Mouse (Mus musculus) layer of hippocampus, adult 11-12 months (tissue): ENCODE data around the gene Kif1a.
"Not testable (repeated sequence)": the region's sequence is repeated elsewhere in the genome, so short reads cannot be mapped to it uniquely, and the experiment has no call there.

Source experiments
- DNase-seq: peaks from one replicate; pipeline ENCODE4 v3.0.0; 2022; ENCODE audit warnings: low spot score

The Kif1a gene

GRCm38 (mm10) chr1:93020602-93021001 is 81.1 kb downstream of the Kif1a start:
- no peak for DNase-seq

DNA sequence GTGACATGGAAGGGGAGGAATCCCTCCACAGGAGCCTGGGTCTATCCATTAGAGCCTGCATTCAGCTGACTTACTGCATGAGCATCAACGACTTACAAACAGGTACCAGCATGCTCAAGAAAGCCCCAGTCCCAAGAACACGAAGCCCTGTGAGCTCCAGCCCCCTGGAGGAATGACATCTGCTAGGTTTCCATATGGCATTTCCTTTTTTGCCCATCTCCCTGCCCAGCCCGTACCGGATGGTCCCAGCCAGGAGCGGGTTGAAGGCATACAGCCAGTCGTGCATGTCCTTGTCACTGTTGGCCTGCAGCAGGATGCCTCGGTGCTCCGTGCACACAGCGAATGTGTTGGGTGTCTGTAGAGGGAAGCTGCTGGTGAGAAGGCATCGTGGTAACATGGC is 83.0 kb downstream of the Kif1a start:
- DNase-seq, result no peak

DNA sequence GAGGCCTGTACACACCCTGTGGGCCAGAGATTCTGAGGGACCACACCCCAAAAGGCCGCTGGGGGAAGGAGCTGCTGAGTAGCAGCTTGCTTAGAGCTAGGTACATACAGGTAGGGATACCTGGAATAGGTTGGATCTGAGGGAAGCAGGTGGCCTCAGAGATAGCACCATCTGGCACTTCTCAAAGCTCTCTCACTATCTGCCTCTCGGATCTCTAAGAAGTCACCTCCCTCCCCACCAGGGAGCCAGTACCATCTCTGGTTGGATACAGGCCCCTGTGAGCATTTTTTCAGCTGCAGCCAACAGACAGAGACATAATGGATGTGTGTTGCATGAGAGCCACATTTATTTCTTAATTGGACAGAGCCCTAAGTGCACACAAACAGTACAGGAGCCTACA is 86.6 kb downstream of the Kif1a start:
- no peak for DNase-seq

- DNase-seq, result peak; percentile 85
Measured at GRCm38 (mm10) chr1:93014460-93014859, 87.3 kb downstream of the Kif1a start.

GRCm38 (mm10) chr1:93013367-93013766 is 88.4 kb downstream of the Kif1a start:
- no peak for DNase-seq

GRCm38 (mm10) chr1:93012103-93012585 is 89.6 kb downstream of the Kif1a start:
- no peak for DNase-seq

DNA sequence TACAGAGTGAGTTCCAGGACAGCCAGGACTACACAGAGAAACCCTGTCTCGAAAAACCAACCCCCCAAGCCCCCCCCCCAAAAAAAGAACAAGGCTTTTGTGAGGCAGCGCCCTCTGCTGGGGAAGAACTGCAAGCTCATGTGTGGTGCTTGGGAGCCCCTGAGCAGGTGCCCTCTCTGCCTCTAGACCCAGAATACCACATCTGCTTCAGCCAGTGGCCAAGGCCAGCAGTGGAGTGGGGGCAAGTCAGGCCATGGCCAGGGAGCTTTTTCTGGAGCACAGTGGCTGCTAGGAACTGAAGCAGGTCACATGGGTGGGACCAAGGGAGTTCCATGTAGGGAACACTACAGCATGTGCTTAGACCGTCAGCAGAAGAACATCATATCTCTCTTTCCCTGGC is 91.0 kb downstream of the Kif1a start:
- DNase-seq, result no peak

DNA sequence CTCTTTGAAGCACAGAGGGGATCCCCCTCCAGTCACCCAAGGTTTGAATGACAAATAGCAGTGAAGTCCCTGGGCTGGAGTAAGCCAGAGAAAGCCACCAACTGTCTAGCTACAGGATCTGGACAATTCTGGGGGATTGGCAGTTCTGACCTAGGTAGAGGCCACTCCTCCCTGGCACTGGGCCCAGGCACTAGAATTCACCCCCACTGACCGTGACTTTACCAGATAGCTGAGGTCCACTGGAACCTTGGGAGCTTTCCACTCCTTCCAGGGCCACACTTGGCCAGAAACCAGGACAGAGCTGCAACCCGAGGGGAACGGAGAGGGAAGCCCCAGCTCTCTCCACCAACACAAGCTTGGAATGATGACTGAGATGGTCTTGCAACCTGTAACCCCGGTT is 92.6 kb downstream of the Kif1a start:
- DNase-seq, result no peak

- DNase-seq, result no peak
Measured at GRCm38 (mm10) chr1:93006061-93006460, 95.7 kb downstream of the Kif1a start, which contains the start of gene Aqp12. Gene Aqp12, plus strand, starts transcription at chr1:93006334.

DNA sequence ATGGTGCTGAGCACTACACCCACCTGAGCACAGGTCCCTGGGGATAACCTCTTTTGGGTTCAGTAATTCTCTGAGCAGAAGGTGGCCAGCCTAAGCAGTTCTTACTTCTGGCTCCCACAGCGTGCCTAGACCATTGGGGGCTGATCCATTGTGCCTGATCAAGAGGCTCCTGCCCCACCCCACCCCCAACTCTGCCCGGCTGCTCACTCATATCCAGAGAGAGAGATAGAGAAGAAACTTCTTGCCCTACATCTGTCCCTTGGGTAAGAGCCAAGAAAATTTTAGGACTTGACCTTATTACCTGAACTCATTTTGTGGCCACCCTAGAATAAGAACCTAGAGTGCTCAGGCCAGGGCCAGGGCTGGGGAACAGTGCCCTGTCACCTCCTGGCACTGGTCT is 108.9 kb downstream of the Kif1a start:
- DNase-seq, result no peak

- no peak for DNase-seq
Measured at GRCm38 (mm10) chr1:92992214-92992855, 109.4 kb downstream of the Kif1a start.

DNA sequence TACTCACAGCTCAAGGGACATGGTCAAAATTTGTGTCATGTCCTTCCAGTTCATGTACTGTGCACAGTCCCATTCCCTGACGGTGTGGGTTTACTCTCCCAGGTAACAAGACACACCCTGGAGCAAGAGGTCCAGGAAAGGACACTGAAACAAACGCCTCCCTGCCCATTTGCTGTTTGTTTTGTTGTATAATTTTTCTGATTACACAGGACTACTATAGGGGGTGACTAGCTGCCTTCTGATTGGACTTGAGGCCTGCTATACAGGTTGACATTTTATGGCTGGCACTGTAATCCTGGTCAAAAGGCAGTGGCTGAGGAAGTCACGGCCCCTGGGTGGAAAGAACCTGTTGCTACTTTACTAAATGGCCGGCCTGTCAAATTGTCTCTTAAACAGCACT is 111.9 kb downstream of the Kif1a start:
- no peak for DNase-seq

GRCm38 (mm10) chr1:92988894-92989293 is 112.9 kb downstream of the Kif1a start:
- DNase-seq, result no peak

DNA sequence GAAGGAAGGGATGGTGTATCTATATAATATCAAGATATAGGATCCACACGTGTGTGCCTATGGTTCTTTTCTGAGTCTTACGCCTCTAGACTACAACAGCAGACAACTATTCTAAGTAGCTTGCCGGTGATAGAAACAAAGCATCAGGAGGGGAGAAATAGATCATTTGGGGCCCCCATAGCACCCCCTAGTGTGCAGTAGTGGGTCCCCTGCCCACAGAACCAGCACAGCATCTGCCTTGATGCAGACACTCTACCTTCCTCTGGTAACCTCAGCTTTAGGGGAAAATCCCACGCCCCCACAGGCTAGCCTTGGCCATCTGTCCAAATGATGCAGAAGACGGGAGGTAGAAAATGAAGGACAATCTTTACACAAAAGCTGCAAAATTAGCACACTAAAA is 116.8 kb downstream of the Kif1a start:
- DNase-seq, result no peak

DNA sequence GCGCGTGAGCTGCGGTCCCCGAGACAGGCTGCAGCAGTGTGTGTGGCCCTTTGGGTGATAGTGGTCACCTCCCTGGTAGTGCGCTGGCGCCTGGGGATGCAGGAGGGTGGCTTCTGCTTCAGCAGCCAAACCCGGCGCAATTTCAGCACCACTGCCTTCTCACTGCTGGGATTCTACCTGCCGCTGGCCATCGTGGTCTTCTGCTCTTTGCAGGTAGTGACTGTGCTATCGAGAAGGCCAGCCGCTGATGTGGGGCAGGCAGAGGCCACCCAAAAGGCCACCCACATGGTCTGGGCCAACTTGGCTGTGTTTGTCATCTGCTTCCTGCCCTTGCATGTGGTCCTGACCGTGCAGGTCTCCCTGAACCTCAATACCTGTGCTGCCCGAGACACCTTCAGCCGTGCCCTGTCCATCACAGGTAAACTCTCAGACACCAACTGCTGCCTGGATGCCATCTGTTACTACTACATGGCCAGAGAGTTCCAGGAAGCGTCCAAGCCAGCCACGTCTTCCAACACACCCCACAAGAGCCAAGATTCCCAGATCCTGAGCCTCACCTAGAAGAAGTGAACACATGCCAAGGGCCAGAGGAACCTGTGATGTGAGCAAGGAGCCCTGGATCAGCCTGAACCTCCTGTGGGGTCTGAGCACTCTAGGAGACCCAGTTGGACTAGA is 118.7 kb downstream of the Kif1a start:
- no peak for DNase-seq

- no peak for DNase-seq
Measured at GRCm38 (mm10) chr1:92981056-92981845, 120.5 kb downstream of the Kif1a start.

GRCm38 (mm10) chr1:92979073-92979602 is 122.6 kb downstream of the Kif1a start:
- DNase-seq, result no peak

DNA sequence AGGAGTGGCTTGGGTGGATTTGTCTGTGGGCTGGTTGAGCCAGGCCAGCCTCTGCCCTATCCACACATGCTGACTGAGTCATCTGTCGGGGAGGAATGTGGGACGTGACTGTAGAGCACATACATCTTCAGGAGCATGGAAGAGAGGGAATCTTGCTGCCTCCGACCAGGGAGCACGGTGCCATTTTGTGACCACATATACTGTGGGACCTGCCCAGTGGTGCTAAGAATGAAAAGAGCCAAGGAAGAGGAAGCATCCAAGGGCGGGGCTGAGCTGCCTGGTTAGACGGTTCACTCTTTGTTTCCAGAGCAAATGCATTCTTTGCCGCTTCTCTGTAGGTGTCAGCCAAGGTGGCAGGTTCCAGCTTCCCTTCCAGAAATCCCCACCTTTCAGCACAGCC is 123.1 kb downstream of the Kif1a start:
- no peak for DNase-seq

GRCm38 (mm10) chr1:92976141-92976566 is 125.6 kb downstream of the Kif1a start:
- DNase-seq, result no peak

- peak; percentile 57 for DNase-seq
Measured at GRCm38 (mm10) chr1:92972854-92973253, 128.9 kb downstream of the Kif1a start.

DNA sequence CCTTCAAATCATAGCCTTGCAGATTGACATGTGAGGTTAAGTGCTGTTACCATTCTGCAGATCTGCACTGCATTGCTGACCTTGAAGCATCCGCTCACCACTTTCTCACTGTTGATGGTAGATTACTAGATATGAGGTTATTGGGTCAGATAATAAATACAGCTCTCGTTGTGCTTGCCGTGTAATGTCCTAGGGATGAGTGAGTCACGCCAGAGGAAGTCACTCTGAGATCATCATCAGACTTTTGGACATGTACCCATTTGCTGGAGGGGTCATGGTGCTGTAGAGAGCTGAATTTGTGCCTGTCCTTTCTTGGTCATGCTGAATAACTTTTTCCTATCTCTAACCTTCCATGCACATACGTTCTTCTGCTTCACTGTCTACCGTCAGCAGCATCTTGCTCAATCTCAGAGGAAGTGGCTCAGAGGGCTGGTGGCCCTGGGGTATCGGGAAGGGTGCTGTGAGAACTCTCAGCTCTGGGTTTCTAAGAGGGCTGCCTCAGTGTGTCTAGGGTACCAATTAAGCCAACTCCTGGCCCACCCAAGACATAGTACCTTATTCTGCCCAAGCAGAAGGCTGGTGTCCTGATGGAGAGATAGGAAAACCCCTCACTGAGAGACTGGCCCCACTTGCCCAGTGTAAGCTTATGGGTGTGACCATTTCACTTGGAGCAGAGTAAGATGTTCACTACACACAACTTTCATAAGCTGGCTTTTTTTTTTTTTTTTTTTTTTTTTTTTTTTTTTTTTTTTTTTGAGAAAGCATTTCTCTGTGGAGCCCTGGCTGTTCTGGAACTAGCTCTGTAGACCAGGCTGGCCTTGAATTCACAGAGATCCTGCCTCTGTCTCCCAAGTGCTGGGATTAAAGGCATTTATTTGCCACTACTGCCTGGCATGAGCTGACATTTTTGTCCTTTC is 129.6 kb downstream of the Kif1a start:
- no peak for DNase-seq

DNA sequence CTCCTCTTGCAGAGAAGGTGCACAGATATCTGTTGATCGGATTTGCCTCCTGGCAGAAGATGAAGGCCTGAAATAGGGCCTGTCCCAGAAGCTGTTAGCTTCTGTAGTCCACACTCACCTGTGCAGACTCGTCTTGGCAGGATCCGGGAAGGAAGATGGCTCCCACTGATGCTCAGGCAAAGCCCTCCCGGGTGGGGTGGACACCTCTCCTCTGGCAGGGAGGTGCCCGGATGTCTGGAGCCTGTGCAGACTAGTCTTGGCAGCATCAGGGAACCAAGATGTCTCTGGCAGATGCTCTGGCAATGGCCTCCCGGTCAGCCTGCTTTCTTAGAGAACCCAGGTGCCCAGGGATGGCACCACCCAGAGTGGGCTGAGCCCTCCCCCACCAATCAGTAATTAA is 131.0 kb downstream of the Kif1a start:
- DNase-seq, result not testable (repeated sequence)
